Mouse (Mus musculus) hindbrain, embryonic 10.5 days (tissue): Measurements from ENCODE around the gene Gp1bb. TPM values are rescaled to one million over a fixed set of nuclear protein-coding genes. Genes with fewer than 3 reads are reported as not detected.

Source experiments
- DNase-seq: peaks from one replicate; pipeline ENCODE4 v3.0.0-alpha.2; 2017; ENCODE audit warnings: low spot score
- H3K27ac ChIP-seq: fragments of 300-500 bp; sonication (generic); 2 replicates; pipeline ENCODE4 v1.5.1; 2016; ENCODE audit warnings: mild to moderate bottlenecking, moderate library complexity
- H3K27me3 ChIP-seq: fragments of 300-500 bp; sonication (generic); 2 replicates; pipeline ENCODE4 v1.6.1; 2016; ENCODE audit warnings: mild to moderate bottlenecking; ENCODE audit not compliant: poor library complexity, insufficient read depth, severe bottlenecking
- H3K36me3 ChIP-seq: fragments of 300-500 bp; sonication (generic); 2 replicates; pipeline ENCODE4 v1.6.1; 2016; ENCODE audit warnings: mild to moderate bottlenecking, moderate library complexity
- H3K4me1 ChIP-seq: fragments of 300-500 bp; sonication (generic); replicated peaks from 2 replicates; pipeline ENCODE4 v1.6.1; 2016; ENCODE audit warnings: mild to moderate bottlenecking
- H3K4me3 ChIP-seq: fragments of 300-500 bp; sonication (generic); 2 replicates; pipeline ENCODE4 v1.5.1; 2016; ENCODE audit warnings: mild to moderate bottlenecking, moderate library complexity
- H3K9me3 ChIP-seq: fragments of 300-500 bp; sonication (generic); 2 replicates; pipeline ENCODE4 v1.6.1; 2016; ENCODE audit warnings: mild to moderate bottlenecking, moderate library complexity
- WGBS: fragments of 180-500 bp; shearing (Covaris S2); methylation state at CpG from one replicate; pipeline ENCODE4 v1.1.7; 2016; 5-methylcytosine and 5-hydroxymethylcytosine counted together
- polyA plus RNA-seq: library from polyadenylated mRNA; unstranded; fragments of >200 nt; fragmentation: Nextera tagmentation; extraction: Ambion mirVana; gene quantifications from 2 replicates; pipeline ENCODE4 v1.2.1, GENCODE M21; 2016

Gene Gp1bb
- polyA plus RNA-seq, 1 experiment from 2014 or later, result 9.2 TPM

- Histone ChIP-seq H3K9me3 (no peaks in the 10 kb centered on the region), H3K36me3 (no peaks in the 10 kb centered on the region), H3K4me1 (peaks cover 58% of the 10 kb centered on the region), H3K4me3 (peak overlapping the region; percentile 49), H3K27me3 (peaks cover 94% of the 10 kb centered on the region), H3K27ac (peak overlapping the region; percentile 79; the same call in 1 of the 2 replicates)
- DNase-seq, result peak; percentile 46
- 4% methylated on average over 21 of the region's 21 CpGs for WGBS
These were observed 41.1 kb downstream of the Gp1bb start for GRCm38 (mm10) chr16:18581050-18581622.

- Histone ChIP-seq H3K36me3 (no peaks in the 10 kb centered on the region), H3K27me3 (peaks cover 87% of the 10 kb centered on the region), H3K4me1 (peaks cover 50% of the 10 kb centered on the region), H3K9me3 (no peaks in the 10 kb centered on the region), H3K4me3 (no peak overlapping the region), H3K27ac (no peak overlapping the region)
- peak; percentile 42 for DNase-seq
- WGBS, result 9% methylated on average over 2 of the region's 2 CpGs
These were observed 41.8 kb downstream of the Gp1bb start for GRCm38 (mm10) chr16:18580389-18580788.

GRCm38 (mm10) chr16:18577599-18578160, 44.5 kb downstream of the Gp1bb start:
- no peak for DNase-seq
- Histone ChIP-seq H3K36me3 (no peaks in the 10 kb centered on the region), H3K27ac (peak overlapping the region; percentile 2; the same call in 1 of the 2 replicates), H3K27me3 (peaks cover 60% of the 10 kb centered on the region), H3K4me3 (no peak overlapping the region), H3K9me3 (no peaks in the 10 kb centered on the region), H3K4me1 (peaks cover 29% of the 10 kb centered on the region)
- WGBS, result 10% methylated on average over 5 of the region's 5 CpGs

- DNase-seq, result no peak
- H3K9me3 ChIP-seq, result no peaks in the 10 kb centered on the region
- peaks cover 23% of the 10 kb centered on the region for H3K4me1 ChIP-seq
- no peaks in the 10 kb centered on the region for H3K36me3 ChIP-seq
- WGBS, result 46% methylated on average over 3 of the region's 3 CpGs
- no peak overlapping the region for H3K4me3 ChIP-seq
- H3K27ac ChIP-seq, result no peak overlapping the region
- H3K27me3 ChIP-seq, result peaks cover 54% of the 10 kb centered on the region
These were observed 45.1 kb downstream of the Gp1bb start for GRCm38 (mm10) chr16:18577071-18577470.

- no peak overlapping the region for H3K27ac ChIP-seq
- H3K27me3 ChIP-seq, result peaks cover 25% of the 10 kb centered on the region
- WGBS, result 73% methylated on average over 8 of the region's 8 CpGs
- DNase-seq, result no peak
- no peak overlapping the region for H3K4me3 ChIP-seq
- H3K36me3 ChIP-seq, result no peaks in the 10 kb centered on the region
- H3K4me1 ChIP-seq, result peaks cover 7% of the 10 kb centered on the region; the same call in 1 of the 2 replicates
- H3K9me3 ChIP-seq, result no peaks in the 10 kb centered on the region
These were observed 48.0 kb downstream of the Gp1bb start for GRCm38 (mm10) chr16:18574196-18574595.

Other genes starting within 250 kb of the Gp1bb start
- gene Txnrd2, start 196.0 kb downstream of the Gp1bb start, polyA plus RNA-seq, result 30.5 and 34.7 TPM in 2 replicates
- 62.5 and 67.9 TPM in 2 replicates for gene Comt, start 195.6 kb downstream of the Gp1bb start, polyA plus RNA-seq
- gene Gnb1l, start 123.7 kb downstream of the Gp1bb start, polyA plus RNA-seq, result 16.8 and 19.5 TPM in 2 replicates
- 2.2 and 2.7 TPM in 2 replicates for gene Rtl10, start 123.5 kb downstream of the Gp1bb start, polyA plus RNA-seq
- gene Tbx1, start 31.7 kb downstream of the Gp1bb start, polyA plus RNA-seq, result 11.3 and 15.3 TPM in 2 replicates
- gene Gm49601, start 4.0 kb upstream of the Gp1bb start, polyA plus RNA-seq, result 3.4 and 8.5 TPM in 2 replicates
- gene Sept5, start 7.6 kb upstream of the Gp1bb start, polyA plus RNA-seq, result 42.3 and 71.9 TPM in 2 replicates
- gene Cldn5, start 154.4 kb upstream of the Gp1bb start, polyA plus RNA-seq, result 25.5 and 27.3 TPM in 2 replicates
- gene Ufd1, start 189.4 kb upstream of the Gp1bb start, polyA plus RNA-seq, result 100 and 104 TPM in 2 replicates
- gene Cdc45, start 189.6 kb upstream of the Gp1bb start, polyA plus RNA-seq, result 55.1 and 72.7 TPM in 2 replicates
- 27.3 and 27.4 TPM in 2 replicates for gene 2510002D24Rik, start 214.2 kb upstream of the Gp1bb start, polyA plus RNA-seq
- gene Gm28539, start 214.2 kb upstream of the Gp1bb start, polyA plus RNA-seq, result not detected in 2 replicates